Mouse (Mus musculus) layer of hippocampus, adult 9-11 months (tissue): ENCODE measurements around the gene Lysmd4.

Experiments used
- DNase-seq: peaks from one replicate; pipeline ENCODE4 v3.0.0; 2022

Gene Lysmd4

DNA sequence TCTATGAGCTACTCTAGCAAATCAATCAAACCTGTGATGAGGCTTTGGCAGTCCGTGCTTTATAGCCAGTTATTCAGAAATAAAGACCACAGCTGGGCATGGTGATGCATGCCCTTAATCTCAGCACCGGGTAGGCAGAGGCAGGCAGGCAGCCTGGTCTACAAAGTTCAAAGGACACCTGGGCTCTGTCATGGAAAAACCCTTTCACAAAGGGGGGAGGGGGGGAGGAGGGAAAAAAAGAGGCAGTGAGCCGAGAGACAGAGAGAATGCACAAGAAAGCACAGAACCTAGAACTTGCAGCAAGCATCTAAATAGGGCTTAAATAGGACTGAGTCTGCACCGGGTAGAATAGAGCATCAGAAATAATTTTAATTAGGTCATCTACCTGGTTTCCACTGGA, 130.6 kb downstream of the Lysmd4 start:
- no peak for DNase-seq

DNA sequence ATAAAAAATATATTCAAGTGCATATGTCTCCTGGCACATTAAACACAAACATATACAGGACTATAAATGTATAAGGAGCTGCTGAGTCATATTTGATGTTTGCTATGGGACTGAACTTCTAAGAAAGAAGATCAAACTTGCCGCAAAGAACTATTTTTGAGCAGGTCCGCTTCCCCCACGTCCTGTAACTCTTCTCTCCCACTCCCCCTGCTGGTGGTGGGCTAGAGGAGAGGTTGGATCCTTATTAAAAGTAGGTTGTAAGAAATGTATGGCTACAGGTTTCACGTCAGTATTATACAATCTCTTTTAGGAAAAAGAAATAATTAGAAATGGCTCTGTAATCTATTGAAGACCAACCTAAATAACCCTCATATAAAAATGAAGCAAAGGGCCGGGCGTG, 131.3 kb downstream of the Lysmd4 start:
- DNase-seq = no peak

DNA sequence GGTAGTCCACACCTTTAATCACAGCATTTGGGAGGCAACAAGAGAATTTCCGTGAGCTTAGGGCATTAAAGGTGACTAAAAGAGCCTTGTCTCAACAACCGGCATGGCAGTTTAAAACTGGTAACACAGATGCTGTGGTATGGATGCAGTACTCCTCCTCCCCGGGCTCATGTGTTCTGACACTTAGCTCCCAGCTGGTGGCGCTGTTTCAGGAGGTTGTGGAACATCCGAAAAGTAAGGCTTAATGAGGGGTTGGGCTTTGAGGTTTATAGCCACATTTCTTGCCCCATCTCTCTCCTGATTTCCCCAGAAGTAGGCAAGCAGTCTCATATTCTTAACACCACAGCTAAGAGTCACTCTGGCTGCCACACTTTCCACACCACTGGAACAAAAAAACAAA, 133.5 kb downstream of the Lysmd4 start:
- DNase-seq = no peak
